Mouse (Mus musculus) WW6 (cell line): Measurements from ENCODE around the gene Ccdc30.
A peak's percentile ranks its signal among the peaks of the same experiment; 100 is the strongest.

Source experiments
- DNase-seq: peaks from one replicate; pipeline ENCODE4 v3.0.0-alpha.2; 2013; ENCODE audit warnings: low read depth, low spot score

Ccdc30 gene

GRCm38 (mm10) chr4:119417270-119417669, 1.9 kb upstream of the Ccdc30 start:
- no peak for DNase-seq

- no peak for DNase-seq
Measured at GRCm38 (mm10) chr4:119412791-119413190, 2.5 kb downstream of the Ccdc30 start.

GRCm38 (mm10) chr4:119411877-119412650, 3.3 kb downstream of the Ccdc30 start:
- DNase-seq, result no peak

- no peak for DNase-seq
Measured at GRCm38 (mm10) chr4:119403431-119403830, 11.9 kb downstream of the Ccdc30 start.

- DNase-seq, result no peak
Measured at GRCm38 (mm10) chr4:119400896-119401295, 14.4 kb downstream of the Ccdc30 start.

- DNase-seq, result no peak
Measured at GRCm38 (mm10) chr4:119398751-119399150, 16.6 kb downstream of the Ccdc30 start.

- DNase-seq, result no peak
Measured at GRCm38 (mm10) chr4:119390369-119390768, 25.0 kb downstream of the Ccdc30 start.

- no peak for DNase-seq
Measured at GRCm38 (mm10) chr4:119389184-119389583, 26.1 kb downstream of the Ccdc30 start.

- no peak for DNase-seq
Measured at GRCm38 (mm10) chr4:119381471-119382190, 33.7 kb downstream of the Ccdc30 start.

GRCm38 (mm10) chr4:119369460-119369859, 45.9 kb downstream of the Ccdc30 start:
- DNase-seq, result no peak

- DNase-seq, result no peak
Measured at GRCm38 (mm10) chr4:119366758-119367526, 48.4 kb downstream of the Ccdc30 start.

- DNase-seq, result no peak
Measured at GRCm38 (mm10) chr4:119362231-119362630, 53.1 kb downstream of the Ccdc30 start.

- peak; percentile 43 for DNase-seq
Measured at GRCm38 (mm10) chr4:119359196-119359971, 55.9 kb downstream of the Ccdc30 start.

- DNase-seq, result no peak
Measured at GRCm38 (mm10) chr4:119345508-119345907, 69.8 kb downstream of the Ccdc30 start.

GRCm38 (mm10) chr4:119338861-119339361, 76.4 kb downstream of the Ccdc30 start:
- no peak for DNase-seq

- DNase-seq, result no peak
Measured at GRCm38 (mm10) chr4:119338422-119338821, 76.9 kb downstream of the Ccdc30 start.

- no peak for DNase-seq
Measured at GRCm38 (mm10) chr4:119333487-119333886, 81.8 kb downstream of the Ccdc30 start.

GRCm38 (mm10) chr4:119320896-119321550, 94.3 kb downstream of the Ccdc30 start:
- no peak for DNase-seq

- DNase-seq, result peak; percentile 81
Measured at GRCm38 (mm10) chr4:119320131-119320830, 95.0 kb downstream of the Ccdc30 start, which contains the start of gene Ppih. TSS of gene Ppih (minus strand) at chr4:119320546.

GRCm38 (mm10) chr4:119313756-119314155, 101.6 kb downstream of the Ccdc30 start:
- DNase-seq, result no peak
